Mouse (Mus musculus) embryonic fibroblast, embryonic 13.5 days (primary cell): ENCODE results near the gene Slc16a5.

Source experiments
- CTCF ChIP-seq: IDR thresholded peaks from 2 replicates; pipeline ENCODE4 v1.5.1; 2011; ENCODE audit warnings: mild to moderate bottlenecking, control low read depth, low read length, moderate library complexity, borderline replicate concordance; ENCODE audit not compliant: insufficient read depth
- POLR2A ChIP-seq: IDR thresholded peaks from 2 replicates; pipeline ENCODE4 v1.6.1; 2011; ENCODE audit warnings: low read depth, mild to moderate bottlenecking, control low read depth, low read length, moderate library complexity

- no peak for TF ChIP-seq CTCF
- no peak for TF ChIP-seq POLR2A
Measured at GRCm38 (mm10) chr11:115485155-115485554, 22.9 kb downstream of the Slc16a5 start.
